Mouse (Mus musculus) layer of hippocampus, adult 11-12 months (tissue): Measurements from ENCODE around the gene Plekhg5.
"Not testable (repeated sequence)": the region's sequence is repeated elsewhere in the genome, so short reads cannot be mapped to it uniquely, and the experiment has no call there.

ENCODE experiments used
- DNase-seq: peaks from one replicate; pipeline ENCODE4 v3.0.0; 2022; ENCODE audit warnings: low spot score

Plekhg5 gene

GRCm38 (mm10) chr4:152072121-152072601, at the start of gene Plekhg5:
Gene Plekhg5, plus strand, starts transcription at chr4:152072498.
- peak; percentile 52 for DNase-seq

- no peak for DNase-seq
Observed at GRCm38 (mm10) chr4:152022506-152022905, 49.8 kb upstream of the Plekhg5 start.

GRCm38 (mm10) chr4:152024525-152024924, 47.8 kb upstream of the Plekhg5 start:
- DNase-seq = no peak

GRCm38 (mm10) chr4:152026751-152027508, 45.4 kb upstream of the Plekhg5 start:
- no peak for DNase-seq

- peak; percentile 97 for DNase-seq
Observed at GRCm38 (mm10) chr4:152027524-152027923, 44.8 kb upstream of the Plekhg5 start, which contains the start of gene Zbtb48. Gene Zbtb48, minus strand, starts transcription at chr4:152027671.

- DNase-seq = no peak
Observed at GRCm38 (mm10) chr4:152028456-152028855, 43.8 kb upstream of the Plekhg5 start.

GRCm38 (mm10) chr4:152029087-152029486, 43.2 kb upstream of the Plekhg5 start:
- DNase-seq = no peak

GRCm38 (mm10) chr4:152029997-152030396, 42.3 kb upstream of the Plekhg5 start:
- no peak for DNase-seq

GRCm38 (mm10) chr4:152032922-152033321, 39.4 kb upstream of the Plekhg5 start:
- no peak for DNase-seq

GRCm38 (mm10) chr4:152036464-152036863, 35.8 kb upstream of the Plekhg5 start:
- DNase-seq = not testable (repeated sequence)

GRCm38 (mm10) chr4:152038225-152038984, 33.9 kb upstream of the Plekhg5 start, which contains the start of gene Tas1r1:
Gene Tas1r1, minus strand, starts transcription at chr4:152038568.
- DNase-seq = no peak

GRCm38 (mm10) chr4:152038985-152039830, 33.1 kb upstream of the Plekhg5 start, which contains the start of gene Nol9:
Gene Nol9, plus strand, starts transcription at chr4:152039321.
- peak; percentile 93 for DNase-seq

- DNase-seq = no peak
Observed at GRCm38 (mm10) chr4:152039831-152040310, 32.4 kb upstream of the Plekhg5 start.

GRCm38 (mm10) chr4:152041924-152042641, 30.2 kb upstream of the Plekhg5 start:
- no peak for DNase-seq

GRCm38 (mm10) chr4:152043171-152043570, 29.1 kb upstream of the Plekhg5 start:
- DNase-seq = no peak

- DNase-seq = no peak
Observed at GRCm38 (mm10) chr4:152044609-152045008, 27.7 kb upstream of the Plekhg5 start.

GRCm38 (mm10) chr4:152062390-152063110, 9.7 kb upstream of the Plekhg5 start:
- DNase-seq = no peak

- DNase-seq = no peak
Observed at GRCm38 (mm10) chr4:152067280-152067679, 5.0 kb upstream of the Plekhg5 start.

- no peak for DNase-seq
Observed at GRCm38 (mm10) chr4:152068166-152068724, 4.1 kb upstream of the Plekhg5 start.

- no peak for DNase-seq
Observed at GRCm38 (mm10) chr4:152069245-152069644, 3.1 kb upstream of the Plekhg5 start.
